Mouse (Mus musculus): ENCODE data around the gene Gm21988.

The Gm21988 gene

DNA sequence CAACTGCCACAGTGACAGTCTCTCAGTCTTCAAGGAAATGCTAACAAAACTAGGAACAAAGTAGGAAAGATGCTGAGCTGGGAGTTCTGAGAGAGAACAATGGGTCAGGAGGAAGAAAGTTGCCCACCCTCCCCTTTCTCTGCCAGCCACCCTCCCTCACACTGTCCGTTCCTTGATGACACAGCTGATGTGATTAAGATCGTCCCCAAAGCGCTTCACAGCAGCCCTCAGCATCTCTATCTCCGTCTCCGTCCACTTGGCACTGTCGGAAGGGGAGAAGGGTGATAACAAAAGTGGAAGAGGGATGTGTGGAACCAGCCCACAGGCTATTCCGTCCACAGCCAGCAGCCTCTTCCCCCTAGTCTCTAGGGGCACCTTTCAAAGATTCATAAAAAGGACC lies 2.9 kb downstream of the Gm21988 start:
- CTCF ChIA-PET: interaction anchor here (0.7 kb wide), 1 partner anchor 155 kb away, joined by 6 read pairs; no protein-coding TSS in a partner anchor

DNA sequence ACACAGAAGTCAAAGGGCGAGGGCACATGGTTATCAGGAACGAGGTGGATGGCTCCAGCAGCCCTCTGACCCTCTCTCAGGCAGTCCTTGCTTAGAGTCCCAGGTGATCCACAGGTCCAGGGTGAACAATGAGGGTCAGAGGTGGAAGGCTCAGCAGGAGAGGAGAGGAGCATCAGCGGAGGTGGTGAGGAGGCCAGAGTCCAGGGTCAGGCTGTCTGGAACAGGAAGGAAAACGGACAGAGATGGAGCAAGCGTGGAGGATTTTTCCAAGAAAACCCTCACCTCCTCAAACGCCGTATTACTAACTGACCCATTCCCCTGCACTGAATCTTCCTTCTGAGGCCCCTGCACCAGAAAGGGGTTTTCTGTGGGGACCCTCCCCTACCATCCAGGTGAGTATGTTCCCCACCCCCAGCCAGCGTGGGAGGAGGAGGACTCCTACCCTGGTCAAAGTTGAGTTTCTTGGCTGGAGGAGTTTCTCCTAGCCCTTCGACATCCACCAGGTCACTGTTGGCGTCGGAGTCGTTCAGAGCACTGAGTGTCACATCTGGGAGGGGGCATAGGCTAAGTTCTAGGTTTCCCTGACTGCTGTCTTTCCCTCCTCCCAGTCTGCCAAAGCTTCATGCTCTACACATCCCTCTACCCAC lies 4.3 kb downstream of the Gm21988 start:
- CTCF ChIA-PET: interaction anchor here (0.7 kb wide), 1 partner anchor 628 kb away, joined by 6 read pairs; no protein-coding TSS in a partner anchor

GRCm38 (mm10) chr11:70234497-70234896 lies 5.1 kb downstream of the Gm21988 start:
- CTCF ChIA-PET: no interaction called here

DNA sequence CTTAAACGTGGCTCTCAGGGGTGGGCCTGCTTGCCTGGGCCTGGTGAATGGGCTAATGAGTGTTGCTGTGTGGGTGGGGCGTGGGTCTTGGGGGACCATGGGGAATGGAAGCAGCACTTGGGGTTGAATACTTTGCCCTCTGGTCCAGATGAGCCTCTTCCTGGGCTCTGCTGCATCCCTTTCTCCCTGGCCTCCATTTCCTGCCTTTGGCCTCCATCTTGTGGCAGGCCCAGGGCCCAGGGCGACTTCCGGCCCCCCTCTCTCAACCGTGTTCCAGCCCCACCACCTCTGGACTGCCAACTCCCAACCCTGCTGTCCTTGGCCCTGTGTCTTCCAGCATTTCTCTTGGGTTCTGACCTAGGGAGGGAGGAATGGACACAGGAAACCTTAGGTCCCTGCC lies 5.6 kb downstream of the Gm21988 start:
- CTCF ChIA-PET: no interaction called here

DNA sequence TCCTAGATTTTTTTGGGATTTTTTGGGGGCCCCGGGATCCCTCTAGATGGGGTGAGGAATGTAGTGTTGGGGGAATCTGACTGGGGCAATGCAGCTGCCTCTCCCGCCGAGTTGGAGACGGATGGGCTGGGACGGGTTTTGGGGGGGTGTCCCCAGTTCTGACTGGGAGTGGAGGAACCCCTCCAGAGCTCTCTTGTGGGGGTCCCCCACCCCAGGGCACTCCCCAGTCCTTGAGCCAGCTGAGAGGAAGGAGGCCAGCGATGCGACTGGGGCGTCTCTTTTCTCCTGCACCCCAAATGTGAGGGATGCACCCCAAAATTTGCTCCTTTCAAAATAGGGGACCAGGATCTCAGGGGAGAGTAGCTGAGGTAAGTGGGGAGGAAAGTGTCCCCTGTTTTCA lies 6.6 kb downstream of the Gm21988 start:
- CTCF ChIA-PET: interaction anchor here (0.7 kb wide), 1 partner anchor 11 kb away, joined by 3 read pairs; no protein-coding TSS in a partner anchor

- CTCF ChIA-PET: no interaction called here
Measured at GRCm38 (mm10) chr11:70232546-70232945, 7.1 kb downstream of the Gm21988 start.

DNA sequence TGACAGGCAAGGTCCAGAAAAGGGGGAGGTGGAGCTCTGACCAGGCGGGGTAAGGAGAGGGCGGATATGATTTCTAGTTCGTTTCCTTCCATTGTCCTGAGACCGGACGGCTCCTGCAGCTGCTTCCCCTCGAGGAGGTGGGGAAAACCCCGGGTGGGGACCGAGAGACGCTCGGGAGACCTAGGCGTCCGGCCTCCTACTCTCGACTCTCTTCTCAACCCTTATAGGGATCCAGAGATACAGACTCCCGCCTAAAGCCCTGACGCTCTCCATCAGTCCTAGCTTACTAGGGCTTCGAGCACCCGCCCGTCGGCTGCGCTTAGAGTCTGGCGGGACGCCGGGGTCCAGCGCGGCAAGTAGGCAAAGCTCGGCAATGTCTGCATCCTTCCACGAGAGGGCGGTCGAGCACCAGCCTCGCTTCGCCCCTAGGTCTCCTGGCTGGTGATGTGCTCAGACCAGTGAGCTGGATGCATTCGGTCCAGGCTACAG lies 9.3 kb downstream of the Gm21988 start:
- CTCF ChIA-PET: interaction anchor here (0.6 to 1.1 kb wide), 5 partner anchors 17 to 875 kb away, joined by 3 to 4 read pairs (median 3); partner anchors contain the start of gene Slc16a11

GRCm38 (mm10) chr11:70229260-70230010 lies 10.2 kb downstream of the Gm21988 start, which contains the start of gene Bcl6b:
TSS of gene Bcl6b (minus strand) at chr11:70229798.
- CTCF ChIA-PET: interaction anchor here (0.8 kb wide), 1 partner anchor 16 kb away, joined by 3 read pairs; no protein-coding TSS in a partner anchor

DNA sequence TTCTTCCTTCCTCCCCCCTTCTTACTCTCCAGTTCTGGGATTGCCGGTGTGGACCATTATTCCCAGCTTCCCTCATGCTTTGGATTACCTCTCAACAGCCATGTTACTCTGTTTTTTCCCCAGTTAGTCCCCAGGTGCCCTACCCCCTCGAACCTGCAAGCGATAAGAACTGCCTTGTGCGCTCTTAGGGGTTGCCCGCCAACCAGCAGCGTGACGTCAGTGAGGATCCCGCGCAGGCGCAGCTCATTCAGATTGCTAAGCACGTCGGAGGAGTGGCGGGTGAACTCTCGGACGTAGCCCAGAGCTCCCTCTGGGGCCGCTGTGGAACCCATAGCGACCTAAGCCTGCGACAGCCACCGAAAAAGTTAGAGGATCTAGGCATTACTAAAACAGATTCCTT lies 10.8 kb downstream of the Gm21988 start:
- CTCF ChIA-PET: no interaction called here

DNA sequence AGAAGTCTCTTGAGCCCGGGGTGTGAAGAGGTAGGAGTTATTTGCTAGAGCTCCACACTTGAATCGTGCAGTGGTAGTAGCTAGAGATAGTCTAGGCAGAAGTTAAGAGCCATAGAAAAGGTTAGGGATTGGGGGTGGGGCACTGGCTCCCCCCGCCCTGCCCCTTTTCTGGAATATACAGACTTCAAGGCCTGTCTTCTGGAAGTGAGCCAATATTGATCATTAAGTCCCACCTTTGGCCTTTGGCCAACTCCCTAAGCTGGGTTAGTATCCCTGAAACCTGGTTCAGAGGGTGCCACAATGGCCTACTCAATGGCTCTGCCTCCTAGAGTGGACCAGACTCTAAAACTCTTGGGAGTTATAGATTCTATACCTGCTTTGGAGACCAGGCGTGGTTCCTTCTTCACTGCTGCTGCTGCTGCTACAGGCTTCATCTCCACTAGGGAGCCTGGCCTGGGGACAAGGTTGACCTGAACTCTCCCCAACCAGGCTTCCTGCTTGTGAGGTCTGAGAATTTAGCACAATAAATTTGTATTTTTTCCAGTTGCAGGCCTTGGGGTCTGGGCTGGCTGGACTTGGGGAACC lies 11.9 kb downstream of the Gm21988 start:
- CTCF ChIA-PET: no interaction called here

DNA sequence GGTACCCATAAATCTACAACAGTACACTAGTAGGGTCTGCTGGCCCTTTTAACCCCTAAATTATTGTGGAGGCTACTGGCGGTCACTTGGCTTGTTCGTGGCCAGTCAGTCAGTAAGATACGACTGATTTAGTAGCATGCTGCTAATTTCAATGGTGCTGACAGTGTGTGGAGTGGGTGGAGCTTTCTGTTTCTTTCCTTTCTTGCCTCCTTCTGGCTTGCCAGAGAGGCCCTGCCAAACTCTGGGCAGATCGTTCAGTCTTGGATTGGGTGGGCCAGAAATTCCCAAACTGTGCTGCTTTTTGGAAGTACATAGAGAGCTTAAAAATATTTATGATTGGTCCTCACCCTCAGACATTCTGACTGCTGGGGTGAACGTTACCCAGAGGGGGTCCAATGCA lies 12.5 kb downstream of the Gm21988 start:
- CTCF ChIA-PET: no interaction called here

GRCm38 (mm10) chr11:70226602-70226890 lies 13.1 kb downstream of the Gm21988 start:
- CTCF ChIA-PET: no interaction called here

GRCm38 (mm10) chr11:70225798-70226601 lies 13.6 kb downstream of the Gm21988 start:
- CTCF ChIA-PET: no interaction called here

DNA sequence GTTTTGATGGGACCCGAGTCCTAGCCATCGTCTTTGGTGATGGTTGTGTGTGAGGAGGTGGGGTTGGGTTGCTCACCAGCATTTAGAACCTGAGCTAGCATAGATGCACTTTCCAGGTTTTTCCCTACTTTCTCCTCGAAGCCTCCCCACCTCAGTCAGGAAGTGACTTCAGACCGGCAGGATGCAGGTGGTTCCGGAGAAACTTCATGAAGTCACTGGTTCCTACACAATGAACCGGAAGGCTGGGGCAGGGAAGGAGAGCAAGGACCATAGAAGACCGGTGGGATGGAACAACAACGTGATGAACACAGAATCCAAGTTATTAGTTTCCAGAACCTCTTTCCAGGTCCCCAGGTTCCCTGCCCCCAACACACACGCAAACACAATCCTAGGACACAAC lies 15.9 kb downstream of the Gm21988 start:
- CTCF ChIA-PET: no interaction called here

- CTCF ChIA-PET: interaction anchor here (0.7 to 0.9 kb wide), 2 partner anchors 11 to 291 kb away, joined by 3 to 7 read pairs; no protein-coding TSS in a partner anchor
Measured at GRCm38 (mm10) chr11:70221603-70222500, 17.8 kb downstream of the Gm21988 start.

GRCm38 (mm10) chr11:70220731-70221602 lies 18.7 kb downstream of the Gm21988 start, which contains the start of gene Slc16a13:
TSS of gene Slc16a13 (minus strand) at chr11:70221064.
- CTCF ChIA-PET: interaction anchor here (0.6 to 0.9 kb wide), 2 partner anchors 12 to 17 kb away, joined by 3 read pairs; partner anchors contain the start of gene 0610010K14Rik

DNA sequence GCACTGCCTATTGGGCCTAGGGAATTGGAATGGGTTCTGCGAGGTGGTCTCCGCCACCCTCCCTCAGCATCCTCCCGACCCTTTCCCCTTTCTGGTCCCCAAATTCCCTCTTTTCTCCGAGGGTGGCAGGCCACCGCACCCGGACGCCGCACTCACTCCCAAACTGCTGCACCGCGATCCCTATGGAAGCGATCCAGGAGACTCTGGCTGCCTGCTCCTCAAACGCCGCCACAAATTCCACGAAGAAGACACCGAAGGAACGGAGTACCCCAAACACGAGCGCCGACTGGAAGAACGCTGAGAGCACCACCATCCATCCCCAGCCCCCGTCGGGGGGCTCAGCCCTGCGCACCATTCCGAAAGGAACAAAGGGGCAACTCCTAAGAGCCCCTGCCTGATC lies 19.3 kb downstream of the Gm21988 start:
- CTCF ChIA-PET: interaction anchor here (0.6 kb wide), 1 partner anchor 17 kb away, joined by 3 read pairs; the partner anchor contains the start of gene 0610010K14Rik

DNA sequence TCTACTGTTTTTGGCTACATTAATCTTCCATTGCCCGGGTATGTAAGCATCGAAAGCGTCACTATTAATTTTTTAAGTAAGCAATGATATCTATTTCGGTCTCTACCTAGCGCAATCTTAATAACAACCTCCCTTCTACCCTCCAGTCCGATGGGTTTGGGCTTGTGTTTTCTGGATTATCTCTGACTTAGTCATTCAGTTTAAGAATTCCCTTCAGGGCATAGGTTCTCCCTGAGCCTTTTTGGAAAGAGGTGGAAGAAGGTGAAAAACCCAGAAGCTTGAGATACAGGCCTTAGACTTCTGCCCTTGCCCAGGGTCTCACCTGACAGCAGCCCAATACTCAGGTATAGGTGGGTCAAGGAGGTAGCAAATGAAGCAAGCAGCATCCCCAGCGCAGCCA lies 19.8 kb downstream of the Gm21988 start:
- CTCF ChIA-PET: interaction anchor here (0.5 to 0.6 kb wide), 2 partner anchors 18 to 576 kb away, joined by 3 to 9 read pairs; partner anchors contain the start of gene 0610010K14Rik

GRCm38 (mm10) chr11:70218741-70219470 lies 20.7 kb downstream of the Gm21988 start:
- CTCF ChIA-PET: no interaction called here
